Mouse (Mus musculus) intestine, postnatal 0 days (tissue): Measurements from ENCODE around the gene Styx. TPM values are rescaled to one million over a fixed set of nuclear protein-coding genes. Genes with fewer than 3 reads are reported as not detected.
A peak's percentile ranks its signal among the peaks of the same experiment; 100 is the strongest.

Source experiments
- ATAC-seq: fragments of 200-750 bp; cut with Nextera tagmentation; 2 replicates; pipeline ENCODE4 v1.8.0; 2017; ENCODE audit warnings: mild to moderate bottlenecking, moderate TSS enrichment, moderate library complexity
- H3K27ac ChIP-seq: fragments of 300-500 bp; sonication (generic); 2 replicates; pipeline ENCODE4 v1.5.1; 2014; ENCODE audit warnings: mild to moderate bottlenecking, low read depth, low read length, moderate library complexity
- H3K27me3 ChIP-seq: fragments of 300-500 bp; sonication (generic); replicated peaks from 2 replicates; pipeline ENCODE4 v1.6.1; 2014; ENCODE audit warnings: low read length, mixed read lengths; ENCODE audit not compliant: control insufficient read depth, insufficient read depth
- H3K36me3 ChIP-seq: fragments of 300-500 bp; sonication (generic); 2 replicates; pipeline ENCODE4 v1.6.1; 2014; ENCODE audit warnings: mild to moderate bottlenecking, moderate library complexity; ENCODE audit not compliant: control insufficient read depth, insufficient read depth
- H3K4me1 ChIP-seq: fragments of 300-500 bp; sonication (generic); replicated peaks from 2 replicates; pipeline ENCODE4 v1.6.1; 2014; ENCODE audit warnings: antibody characterized with exemption, low read length, mixed read lengths; ENCODE audit not compliant: control insufficient read depth, insufficient read depth
- H3K4me2 ChIP-seq: fragments of 300-500 bp; sonication (generic); replicated peaks from 2 replicates; pipeline ENCODE4 v1.6.1; 2014; ENCODE audit warnings: low read depth, mild to moderate bottlenecking, moderate library complexity
- H3K4me3 ChIP-seq: fragments of 300-500 bp; sonication (generic); 2 replicates; pipeline ENCODE4 v1.5.1; 2014; ENCODE audit warnings: low read depth, low read length
- H3K9ac ChIP-seq: fragments of 300-500 bp; sonication (generic); 2 replicates; pipeline ENCODE4 v1.6.1; 2014; ENCODE audit warnings: mild to moderate bottlenecking, low read depth, low read length
- H3K9me3 ChIP-seq: fragments of 300-500 bp; sonication (generic); 2 replicates; pipeline ENCODE4 v1.6.1; 2016; ENCODE audit warnings: mixed run types; ENCODE audit not compliant: control insufficient read depth
- CTCF ChIP-seq: sonication (generic); IDR thresholded peaks from 2 replicates; pipeline ENCODE4 v1.5.1; 2016; ENCODE audit warnings: low read depth, mild to moderate bottlenecking, control low read depth, antibody characterized with exemption, moderate library complexity
- WGBS: fragments of 180-500 bp; shearing (Covaris S2); extraction: QIAGEN DNeasy Blood & Tissue Kit; methylation state at CpG from one replicate; pipeline ENCODE4 v1.1.7; 2014; 5-methylcytosine and 5-hydroxymethylcytosine counted together
- polyA plus RNA-seq: library from polyadenylated mRNA; unstranded; fragments of >200 nt; fragmentation: Nextera tagmentation; extraction: Ambion mirVana; gene quantifications from 2 replicates; pipeline ENCODE4 v1.2.1, GENCODE M21; 2015

The Styx gene
- polyA plus RNA-seq, 1 experiment from 2014 or later, result 40.1 TPM

- Histone ChIP-seq H3K4me3 (no peak overlapping the region), H3K9me3 (no peaks in the 10 kb centered on the region), H3K4me2 (no peak overlapping the region), H3K27ac (peak overlapping the region; percentile 76), H3K36me3 (no peaks in the 10 kb centered on the region), H3K4me1 (peaks cover 12% of the 10 kb centered on the region), H3K27me3 (no peaks in the 10 kb centered on the region), H3K9ac (no peak overlapping the region)
- no peak for TF ChIP-seq CTCF
- ATAC-seq, result no peak
- 80% methylated on average over 3 of the region's 3 CpGs for WGBS
Observed at GRCm38 (mm10) chr14:45321067-45321466, 29.8 kb upstream of the Styx start.

DNA sequence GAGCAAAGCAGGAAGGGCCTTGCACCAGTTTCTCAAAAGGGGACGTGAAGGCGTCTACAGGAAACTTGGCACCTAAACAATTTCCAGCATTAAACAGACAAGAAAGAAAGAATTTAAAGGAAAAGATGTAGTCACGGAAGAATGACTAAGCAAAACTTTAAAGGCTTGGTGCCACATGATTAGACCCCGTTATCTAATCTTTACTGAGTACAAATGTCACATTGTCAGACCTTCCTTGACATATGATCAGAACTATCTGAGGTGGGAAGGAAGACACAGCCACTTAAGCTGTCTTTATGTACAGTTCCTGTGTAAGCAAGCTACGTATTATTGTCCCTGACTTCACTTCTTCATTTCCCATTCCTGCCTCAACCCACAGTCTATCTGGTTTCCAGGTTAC is 29.3 kb upstream of the Styx start:
- 37% methylated on average over 5 of the region's 5 CpGs for WGBS
- Histone ChIP-seq H3K4me1 (peaks cover 12% of the 10 kb centered on the region; the same call in 1 of the 2 replicates), H3K9ac (no peak overlapping the region), H3K27me3 (no peaks in the 10 kb centered on the region), H3K36me3 (no peaks in the 10 kb centered on the region), H3K4me3 (no peak overlapping the region), H3K9me3 (no peaks in the 10 kb centered on the region), H3K4me2 (peak overlapping the region; percentile 30; the same call in 1 of the 2 replicates), H3K27ac (peak overlapping the region; percentile 76)
- TF ChIP-seq CTCF, result no peak
- ATAC-seq, result peak; percentile 45

- Histone ChIP-seq H3K9ac (no peak overlapping the region), H3K27me3 (no peaks in the 10 kb centered on the region), H3K4me3 (no peak overlapping the region), H3K9me3 (no peaks in the 10 kb centered on the region), H3K36me3 (no peaks in the 10 kb centered on the region), H3K27ac (peak overlapping the region; percentile 76; the same call in 1 of the 2 replicates), H3K4me1 (peaks cover 12% of the 10 kb centered on the region; the same call in 1 of the 2 replicates), H3K4me2 (no peak overlapping the region)
- TF ChIP-seq CTCF, result no peak
- no peak for ATAC-seq
- WGBS, result 77% methylated on average over 2 of the region's 2 CpGs
Observed at GRCm38 (mm10) chr14:45322450-45322849, 28.4 kb upstream of the Styx start.

- H3K4me3 ChIP-seq, result no peak overlapping the region
- no peak for ATAC-seq
- no peak overlapping the region for H3K4me2 ChIP-seq
- peaks cover 12% of the 10 kb centered on the region; the same call in 1 of the 2 replicates for H3K4me1 ChIP-seq
- H3K27ac ChIP-seq, result no peak overlapping the region
- H3K27me3 ChIP-seq, result no peaks in the 10 kb centered on the region
- TF ChIP-seq CTCF, result no peak
- H3K9ac ChIP-seq, result no peak overlapping the region
- WGBS, result 79% methylated on average over 3 of the region's 3 CpGs
- no peaks in the 10 kb centered on the region for H3K36me3 ChIP-seq
- H3K9me3 ChIP-seq, result no peaks in the 10 kb centered on the region
Observed at GRCm38 (mm10) chr14:45323320-45323719, 27.6 kb upstream of the Styx start.

- no peaks in the 10 kb centered on the region for H3K9me3 ChIP-seq
- no peak overlapping the region for H3K4me2 ChIP-seq
- ATAC-seq, result peak; percentile 23; the same call in 1 of the 2 replicates
- no peaks in the 10 kb centered on the region for H3K27me3 ChIP-seq
- H3K9ac ChIP-seq, result no peak overlapping the region
- no peak overlapping the region for H3K4me3 ChIP-seq
- H3K36me3 ChIP-seq, result no peaks in the 10 kb centered on the region
- H3K4me1 ChIP-seq, result peaks cover 12% of the 10 kb centered on the region; the same call in 1 of the 2 replicates
- no peak for TF ChIP-seq CTCF
- peak overlapping the region; percentile 41; the same call in 1 of the 2 replicates for H3K27ac ChIP-seq
Observed at GRCm38 (mm10) chr14:45325471-45325870, 25.4 kb upstream of the Styx start.

- Histone ChIP-seq H3K4me1 (0 out of 2 replicates have a peak, but pooled peaks cover 3% of the 10 kb centered on the region), H3K4me2 (no peak overlapping the region), H3K27ac (no peak overlapping the region), H3K4me3 (no peak overlapping the region), H3K9ac (no peak overlapping the region), H3K9me3 (no peaks in the 10 kb centered on the region), H3K27me3 (no peaks in the 10 kb centered on the region), H3K36me3 (peaks cover 8% of the 10 kb centered on the region)
- no peak for ATAC-seq
- 88% methylated on average over 4 of the region's 4 CpGs for WGBS
- TF ChIP-seq CTCF, result no peak
Observed at GRCm38 (mm10) chr14:45328072-45328713, 22.7 kb upstream of the Styx start.
